Mouse (Mus musculus): Measurements from ENCODE around the gene Zfp768. TPM values are rescaled to one million over a fixed set of nuclear protein-coding genes. Genes with fewer than 3 reads are reported as not detected.

Gene Zfp768
- total and polyA plus RNA-seq, 2 experiments: 7.7 to 28.0 TPM

- DNase-seq (ENCODE audit: extremely low read depth, low read depth, low spot score): no peak
- WGBS: 78% methylated on average over 11 of the region's 11 CpGs
- no peaks in the 10 kb centered on the region for H3K36me3 ChIP-seq (ENCODE audit: control insufficient read depth, insufficient read depth, low read length)
- peak within 1 kb of the TSS; percentile 18; the same call in 1 of the 2 replicates for H3K4me3 ChIP-seq (ENCODE audit: insufficient read depth, low read depth, low read length)
- no peak for TF ChIP-seq POLR2A (IDR thresholded peaks at IDR 0.05; ENCODE audit: extremely low read depth, insufficient read depth, low read length)
- H3K27ac ChIP-seq (replicated peaks; ENCODE audit: insufficient read depth, low read depth, low read length): peak within 1 kb of the TSS; percentile 15; the same call in 1 of the 2 replicates
- H3K4me1 ChIP-seq (ENCODE audit: control insufficient read depth, insufficient read depth, low read length): no peaks in the 10 kb centered on the region
- H3K79me2 ChIP-seq (ENCODE audit: control insufficient read depth, insufficient read depth, low read length): no peaks in the 10 kb centered on the region
- no peaks in the 10 kb centered on the region for H3K27me3 ChIP-seq (ENCODE audit: control insufficient read depth, insufficient read depth, low read length)
- no peak within 1 kb of the TSS for H3K9ac ChIP-seq (ENCODE audit: low read depth, low read length)
These were observed 49.3 kb downstream of the Zfp768 start, which contains the start of gene Itgal for GRCm38 (mm10) chr7:127296098-127296497. Gene Itgal, plus strand, starts transcription at chr7:127296260.

Other genes starting within 250 kb of the Zfp768 start
- 116 and 129 TPM in 2 replicates for gene Qprt, start 223.4 kb downstream of the Zfp768 start, total RNA-seq (2014; rRNA removed)
- gene Qprt, start 223.4 kb downstream of the Zfp768 start, polyA plus RNA-seq (2012; rRNA removed): 196 and 210 TPM in 2 replicates
- gene Spn, start 207.8 kb downstream of the Zfp768 start, total RNA-seq (2014; rRNA removed): 0.27 and 0.28 TPM in 2 replicates
- gene Spn, start 207.8 kb downstream of the Zfp768 start, polyA plus RNA-seq (2012; rRNA removed): 0.54 and 0.88 TPM in 2 replicates
- gene Cd2bp2, start 149.5 kb downstream of the Zfp768 start, total RNA-seq (2014; rRNA removed): 12.4 and 12.6 TPM in 2 replicates
- gene Cd2bp2, start 149.5 kb downstream of the Zfp768 start, polyA plus RNA-seq (2012; rRNA removed): 10.1 and 11.8 TPM in 2 replicates
- gene Tbc1d10b, start 137.1 kb downstream of the Zfp768 start, total RNA-seq (2014; rRNA removed): 5.3 and 7.0 TPM in 2 replicates
- 7.3 and 9.5 TPM in 2 replicates for gene Tbc1d10b, start 137.1 kb downstream of the Zfp768 start, polyA plus RNA-seq (2012; rRNA removed)
- 1.5 and 8.6 TPM in 2 replicates for gene Mylpf, start 136.7 kb downstream of the Zfp768 start, total RNA-seq (2014; rRNA removed)
- 0.71 and 0.93 TPM in 2 replicates for gene Mylpf, start 136.7 kb downstream of the Zfp768 start, polyA plus RNA-seq (2012; rRNA removed)
- gene Zfp553, start 112.5 kb downstream of the Zfp768 start, total RNA-seq (2014; rRNA removed): 2.3 and 2.9 TPM in 2 replicates
- 3.5 and 4.5 TPM in 2 replicates for gene Zfp553, start 112.5 kb downstream of the Zfp768 start, polyA plus RNA-seq (2012; rRNA removed)
- 1.4 and 1.5 TPM in 2 replicates for gene Sept1, start 112.5 kb downstream of the Zfp768 start, total RNA-seq (2014; rRNA removed)
- gene Sept1, start 112.5 kb downstream of the Zfp768 start, polyA plus RNA-seq (2012; rRNA removed): 3.5 and 4.0 TPM in 2 replicates
- 19.6 and 30.1 TPM in 2 replicates for gene Zfp771, start 101.3 kb downstream of the Zfp768 start, total RNA-seq (2014; rRNA removed)
- gene Zfp771, start 101.3 kb downstream of the Zfp768 start, polyA plus RNA-seq (2012; rRNA removed): 52.8 and 57.7 TPM in 2 replicates
- gene Dctpp1, start 84.9 kb downstream of the Zfp768 start, total RNA-seq (2014; rRNA removed): 61.5 and 70.2 TPM in 2 replicates
- 70.7 and 73.4 TPM in 2 replicates for gene Dctpp1, start 84.9 kb downstream of the Zfp768 start, polyA plus RNA-seq (2012; rRNA removed)
- gene Sephs2, start 71.5 kb downstream of the Zfp768 start, total RNA-seq (2014; rRNA removed): 939 and 948 TPM in 2 replicates
- 388 and 524 TPM in 2 replicates for gene Sephs2, start 71.5 kb downstream of the Zfp768 start, polyA plus RNA-seq (2012; rRNA removed)
- 4.3 and 5.2 TPM in 2 replicates for gene Itgal, start 49.3 kb downstream of the Zfp768 start, total RNA-seq (2014; rRNA removed)
- gene Itgal, start 49.3 kb downstream of the Zfp768 start, polyA plus RNA-seq (2012; rRNA removed): 3.9 and 6.8 TPM in 2 replicates
- 3.6 and 3.7 TPM in 2 replicates for gene Zfp747, start 30.5 kb upstream of the Zfp768 start, total RNA-seq (2014; rRNA removed)
- 3.0 and 4.0 TPM in 2 replicates for gene Zfp747, start 30.5 kb upstream of the Zfp768 start, polyA plus RNA-seq (2012; rRNA removed)
- 2.0 and 2.3 TPM in 2 replicates for gene 9130019O22Rik, start 41.6 kb upstream of the Zfp768 start, total RNA-seq (2014; rRNA removed)
- gene 9130019O22Rik, start 41.6 kb upstream of the Zfp768 start, polyA plus RNA-seq (2012; rRNA removed): 1.6 and 2.0 TPM in 2 replicates
- 4.9 and 5.8 TPM in 2 replicates for gene E430018J23Rik, start 48.0 kb upstream of the Zfp768 start, total RNA-seq (2014; rRNA removed)
- gene E430018J23Rik, start 48.0 kb upstream of the Zfp768 start, polyA plus RNA-seq (2012; rRNA removed): 5.4 and 7.7 TPM in 2 replicates
- 1.8 and 2.5 TPM in 2 replicates for gene Zfp764, start 61.2 kb upstream of the Zfp768 start, total RNA-seq (2014; rRNA removed)
- gene Zfp764, start 61.2 kb upstream of the Zfp768 start, polyA plus RNA-seq (2012; rRNA removed): 1.3 and 1.8 TPM in 2 replicates
- 2.9 and 3.0 TPM in 2 replicates for gene Zfp688, start 76.5 kb upstream of the Zfp768 start, total RNA-seq (2014; rRNA removed)
- gene Zfp688, start 76.5 kb upstream of the Zfp768 start, polyA plus RNA-seq (2012; rRNA removed): 8.5 and 9.4 TPM in 2 replicates
- gene Zfp689, start 103.6 kb upstream of the Zfp768 start, total RNA-seq (2014; rRNA removed): 0.47 and 0.74 TPM in 2 replicates
- 0.92 and 1.9 TPM in 2 replicates for gene Zfp689, start 103.6 kb upstream of the Zfp768 start, polyA plus RNA-seq (2012; rRNA removed)
- gene Prr14, start 114.0 kb upstream of the Zfp768 start, total RNA-seq (2014; rRNA removed): 8.3 and 9.5 TPM in 2 replicates
- gene Prr14, start 114.0 kb upstream of the Zfp768 start, polyA plus RNA-seq (2012; rRNA removed): 41.5 and 44.6 TPM in 2 replicates
- 3.6 and 6.4 TPM in 2 replicates for gene Fbrs, start 133.6 kb upstream of the Zfp768 start, total RNA-seq (2014; rRNA removed)
- 9.5 and 11.8 TPM in 2 replicates for gene Fbrs, start 133.6 kb upstream of the Zfp768 start, polyA plus RNA-seq (2012; rRNA removed)
- gene Srcap, start 166.4 kb upstream of the Zfp768 start, total RNA-seq (2014; rRNA removed): 10.9 and 13.8 TPM in 2 replicates
- 8.9 and 9.6 TPM in 2 replicates for gene Srcap, start 166.4 kb upstream of the Zfp768 start, polyA plus RNA-seq (2012; rRNA removed)
- 4.6 and 7.7 TPM in 2 replicates for gene Gm42715, start 174.0 kb upstream of the Zfp768 start, total RNA-seq (2014; rRNA removed)
- gene Gm42715, start 174.0 kb upstream of the Zfp768 start, polyA plus RNA-seq (2012; rRNA removed): 5.9 and 7.5 TPM in 2 replicates
- 2.7 and 2.8 TPM in 2 replicates for gene Tmem265, start 215.8 kb upstream of the Zfp768 start, total RNA-seq (2014; rRNA removed)
- 0.20 TPM in 1 of 2 replicates, not detected in the other for gene Tmem265, start 215.8 kb upstream of the Zfp768 start, polyA plus RNA-seq (2012; rRNA removed)
- 20.1 and 22.2 TPM in 2 replicates for gene Phkg2, start 227.8 kb upstream of the Zfp768 start, total RNA-seq (2014; rRNA removed)
- gene Phkg2, start 227.8 kb upstream of the Zfp768 start, polyA plus RNA-seq (2012; rRNA removed): 33.4 and 40.5 TPM in 2 replicates
- 1.5 and 1.9 TPM in 2 replicates for gene Ccdc189, start 243.0 kb upstream of the Zfp768 start, total RNA-seq (2014; rRNA removed)
- gene Ccdc189, start 243.0 kb upstream of the Zfp768 start, polyA plus RNA-seq (2012; rRNA removed): 1.3 and 1.7 TPM in 2 replicates
- 14.5 and 18.3 TPM in 2 replicates for gene Rnf40, start 243.2 kb upstream of the Zfp768 start, total RNA-seq (2014; rRNA removed)
- gene Rnf40, start 243.2 kb upstream of the Zfp768 start, polyA plus RNA-seq (2012; rRNA removed): 12.4 and 13.6 TPM in 2 replicates